Mouse (Mus musculus): Measurements from ENCODE around the gene Sertad1. TPM values are rescaled to one million over a fixed set of nuclear protein-coding genes. Genes with fewer than 3 reads are reported as not detected.
A peak's percentile ranks its signal among the peaks of the same experiment; 100 is the strongest.
"Not testable (repeated sequence)": the region's sequence is repeated elsewhere in the genome, so short reads cannot be mapped to it uniquely, and the experiment has no call there.

Gene Sertad1
- total and polyA plus RNA-seq, 2 experiments from 2014 or later, result 31.0 to 70.5 TPM

DNA sequence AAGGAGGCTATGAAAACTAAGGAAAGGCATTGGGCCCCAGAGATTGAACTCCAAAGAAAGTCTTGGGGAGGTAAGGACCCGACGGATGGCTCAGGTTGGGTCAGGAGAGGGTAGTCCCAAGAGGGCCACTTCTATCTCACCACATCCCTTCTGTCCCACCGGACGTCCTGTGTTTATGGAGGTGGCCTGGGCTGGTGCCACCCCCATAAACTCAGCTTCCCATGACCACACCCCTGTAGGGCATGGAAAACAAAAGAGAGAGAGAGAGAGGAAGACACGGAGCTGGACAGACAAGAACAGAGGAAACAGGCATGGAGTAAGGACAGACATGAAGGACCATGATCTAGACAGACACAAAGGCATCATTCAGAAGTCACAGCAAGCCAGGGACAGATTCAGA, 6.7 kb downstream of the Sertad1 start:
- ATAC-seq (ENCODE audit: insufficient read depth, low read depth) (no peak), DNase-seq (ENCODE audit: low spot score) (no peak)
- H3K4me3 ChIP-seq (ENCODE audit: low read depth, low read length), result no peak overlapping the region
- H3K36me3 ChIP-seq (replicated peaks; ENCODE audit: control insufficient read depth, insufficient read depth, low read length), result peaks cover 11% of the 10 kb centered on the region; the same call in 1 of the 2 replicates
- no peak overlapping the region for H3K4me2 ChIP-seq (ENCODE audit: low read depth, low read length)
- no peaks in the 10 kb centered on the region for H3K27me3 ChIP-seq (ENCODE audit: control insufficient read depth, insufficient read depth, low read length)
- 75% methylated on average over 5 of the region's 5 CpGs for WGBS
- no peak overlapping the region for H3K9ac ChIP-seq (replicated peaks; ENCODE audit: low read depth, low read length)
- H3K9me3 ChIP-seq (replicated peaks; ENCODE audit: control insufficient read depth, low read length), result no peaks in the 10 kb centered on the region
- H3K4me1 ChIP-seq (ENCODE audit: control insufficient read depth, insufficient read depth), result peaks cover 11% of the 10 kb centered on the region
- TF ChIP-seq EP300 (IDR thresholded peaks at IDR 0.05; ENCODE audit: low read depth), result no peak
- no peak for TF ChIP-seq CTCF (IDR thresholded peaks at IDR 0.05; ENCODE audit: low read depth)
- H3K27ac ChIP-seq (ENCODE audit: low read depth), result 0 out of 2 replicates have a peak overlapping the region, but pooled peaks have one; percentile 95

DNA sequence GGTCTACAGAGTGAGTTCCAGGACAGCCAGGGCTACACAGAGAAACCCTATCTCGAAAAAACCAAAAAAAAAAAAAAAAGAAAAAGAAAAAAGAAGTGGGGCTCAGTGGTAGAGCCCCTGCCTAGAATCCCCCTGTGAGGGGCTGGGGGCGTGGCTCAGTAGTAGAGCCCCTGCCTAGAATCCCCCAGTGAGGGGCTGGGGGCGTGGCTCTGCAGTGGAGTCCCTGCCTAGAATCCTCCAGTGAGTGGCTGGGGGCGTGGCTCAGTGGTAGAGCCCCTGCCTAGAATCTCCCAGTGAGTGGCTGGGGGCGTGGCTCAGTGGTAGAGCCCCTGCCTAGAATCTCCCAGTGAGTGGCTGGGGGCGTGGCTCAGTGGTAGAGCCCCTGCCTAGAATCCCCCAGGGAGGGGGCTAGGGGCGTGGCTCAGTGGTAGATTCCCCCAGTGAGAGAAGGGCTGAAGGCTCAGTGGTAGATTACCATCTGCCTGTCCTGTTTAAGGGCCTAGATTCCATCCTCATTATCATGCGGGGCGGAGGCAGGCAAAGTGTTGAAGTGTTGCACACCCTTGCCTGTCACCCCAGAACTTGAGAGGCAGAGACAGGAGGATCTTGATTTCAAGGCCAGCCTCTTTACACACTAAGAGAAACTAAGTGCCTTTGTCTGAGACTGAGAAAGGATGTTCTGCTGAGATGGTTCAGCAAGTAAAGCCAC, 8.1 kb downstream of the Sertad1 start:
- H3K4me1 ChIP-seq (ENCODE audit: control insufficient read depth, insufficient read depth); H3K9ac ChIP-seq (replicated peaks; ENCODE audit: low read depth, low read length); H3K4me2 ChIP-seq (ENCODE audit: low read depth, low read length); H3K36me3 ChIP-seq (replicated peaks; ENCODE audit: control insufficient read depth, insufficient read depth, low read length); ATAC-seq (ENCODE audit: insufficient read depth, low read depth); H3K27ac ChIP-seq (ENCODE audit: low read depth); DNase-seq (ENCODE audit: low spot score); H3K4me3 ChIP-seq (ENCODE audit: low read depth, low read length); H3K9me3 ChIP-seq (replicated peaks; ENCODE audit: control insufficient read depth, low read length); H3K27me3 ChIP-seq (ENCODE audit: control insufficient read depth, insufficient read depth, low read length): not testable (repeated sequence)
- 88% methylated on average over 8 of the region's 9 CpGs for WGBS

DNA sequence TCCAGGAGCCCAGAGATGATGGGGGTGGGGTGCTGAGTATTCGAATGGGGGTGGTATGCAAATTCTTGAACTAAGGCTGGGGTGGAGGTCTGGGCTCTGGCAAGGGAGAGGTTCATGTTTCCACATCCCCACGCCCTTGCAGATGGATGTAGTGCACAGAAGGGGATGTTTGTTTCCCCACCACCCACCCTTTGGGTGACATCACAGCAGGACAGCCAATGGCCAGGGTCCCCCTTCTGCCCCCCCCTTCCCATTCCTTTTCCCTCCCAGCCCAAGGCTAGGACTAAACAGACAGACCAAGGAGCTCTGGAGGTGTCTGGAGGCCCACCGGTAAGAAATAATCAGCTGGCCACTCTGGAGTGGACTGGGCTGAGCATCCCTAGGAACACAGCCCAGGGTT, 12.3 kb downstream of the Sertad1 start, which contains the start of gene Prx:
Gene Prx (plus strand): TSS at position 289 of the 400 bp plus-strand sequence.
- H3K4me3 ChIP-seq (ENCODE audit: low read depth, low read length), result no peak within 1 kb of the TSS
- 0 out of 2 replicates have a peak, but pooled peaks cover 7% of the 10 kb centered on the region for H3K4me1 ChIP-seq (ENCODE audit: control insufficient read depth, insufficient read depth)
- H3K4me2 ChIP-seq (ENCODE audit: low read depth, low read length), result no peak within 1 kb of the TSS
- ATAC-seq (ENCODE audit: insufficient read depth, low read depth) (no peak), DNase-seq (ENCODE audit: low spot score) (no peak)
- 45% methylated on average over 3 of the region's 3 CpGs for WGBS
- no peak within 1 kb of the TSS for H3K9ac ChIP-seq (replicated peaks; ENCODE audit: low read depth, low read length)
- no peaks in the 10 kb centered on the region for H3K27me3 ChIP-seq (ENCODE audit: control insufficient read depth, insufficient read depth, low read length)
- TF ChIP-seq EP300 (IDR thresholded peaks at IDR 0.05; ENCODE audit: low read depth), result no peak
- TF ChIP-seq CTCF (IDR thresholded peaks at IDR 0.05; ENCODE audit: low read depth), result no peak
- H3K36me3 ChIP-seq (replicated peaks; ENCODE audit: control insufficient read depth, insufficient read depth, low read length), result no peaks in the 10 kb centered on the region
- H3K27ac ChIP-seq (ENCODE audit: low read depth), result no peak within 1 kb of the TSS
- H3K9me3 ChIP-seq (replicated peaks; ENCODE audit: control insufficient read depth, low read length), result no peaks in the 10 kb centered on the region

DNA sequence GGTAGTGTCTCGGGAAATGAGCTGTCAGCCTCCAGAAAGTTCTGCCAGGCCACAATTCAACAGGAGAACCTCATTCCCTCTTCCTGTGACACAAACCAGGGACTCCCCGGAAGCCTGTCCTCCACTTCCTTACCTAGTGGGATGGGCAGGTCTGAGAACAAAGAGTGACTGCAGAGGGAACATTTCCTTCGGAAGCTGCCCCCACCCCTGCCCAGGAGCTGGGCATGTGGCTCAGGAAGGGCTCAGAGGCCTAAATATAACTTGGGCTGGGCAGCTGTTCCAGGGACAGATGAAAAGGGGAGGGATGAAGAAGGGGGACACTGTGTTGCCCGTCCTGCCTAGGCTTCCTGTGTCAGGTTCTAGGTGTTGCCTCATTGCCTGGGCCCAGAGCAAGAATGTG, 14.9 kb downstream of the Sertad1 start:
- ATAC-seq (ENCODE audit: insufficient read depth, low read depth) (peak; percentile 67), DNase-seq (ENCODE audit: low spot score) (peak; percentile 65)
- Histone ChIP-seq H3K9ac (replicated peaks; ENCODE audit: low read depth, low read length) (no peak overlapping the region), H3K4me3 (ENCODE audit: low read depth, low read length) (no peak overlapping the region), H3K4me2 (ENCODE audit: low read depth, low read length) (no peak overlapping the region), H3K27ac (ENCODE audit: low read depth) (peak overlapping the region; percentile 40), H3K9me3 (replicated peaks; ENCODE audit: control insufficient read depth, low read length) (no peaks in the 10 kb centered on the region), H3K36me3 (replicated peaks; ENCODE audit: control insufficient read depth, insufficient read depth, low read length) (no peaks in the 10 kb centered on the region), H3K27me3 (ENCODE audit: control insufficient read depth, insufficient read depth, low read length) (no peaks in the 10 kb centered on the region), H3K4me1 (ENCODE audit: control insufficient read depth, insufficient read depth) (peaks cover 14% of the 10 kb centered on the region)
- peak; percentile 44; the same call in 1 of the 2 replicates for TF ChIP-seq EP300 (IDR thresholded peaks at IDR 0.05; ENCODE audit: low read depth)
- no peak for TF ChIP-seq CTCF (IDR thresholded peaks at IDR 0.05; ENCODE audit: low read depth)
- 24% methylated on average over 4 of the region's 4 CpGs for WGBS

DNA sequence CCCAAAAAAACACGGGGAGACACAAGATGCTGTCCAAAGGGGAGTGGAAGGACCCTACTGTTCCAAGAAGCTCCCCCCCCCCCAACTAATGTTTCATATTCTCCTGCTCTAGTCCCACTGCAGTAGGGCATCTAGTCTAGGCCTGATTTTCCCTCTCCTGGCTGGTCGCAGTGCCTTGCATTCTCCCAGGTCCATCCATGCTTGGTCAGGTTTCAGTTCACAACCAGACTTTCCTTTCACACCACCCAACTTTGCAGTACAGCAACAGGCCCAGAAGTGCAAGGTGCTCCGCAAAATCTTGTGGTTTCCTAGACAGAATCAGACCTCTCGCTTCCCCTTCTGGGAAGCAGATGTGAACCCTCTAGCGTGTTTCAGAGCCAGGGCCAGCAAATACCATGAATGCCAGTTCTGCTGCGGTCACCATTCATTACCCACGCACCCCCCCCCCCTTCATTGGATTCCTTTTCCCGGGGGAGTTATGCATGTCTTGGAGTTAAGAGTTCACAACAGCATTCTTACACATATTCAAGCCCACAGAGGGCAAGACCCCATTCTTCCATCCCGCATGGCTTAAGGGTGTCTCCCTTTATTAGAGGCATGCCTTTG, 20.2 kb downstream of the Sertad1 start:
- Histone ChIP-seq H3K9ac (replicated peaks; ENCODE audit: low read depth, low read length) (peak overlapping the region; percentile 60; the same call in 1 of the 2 replicates), H3K36me3 (replicated peaks; ENCODE audit: control insufficient read depth, insufficient read depth, low read length) (no peaks in the 10 kb centered on the region), H3K4me2 (ENCODE audit: low read depth, low read length) (peak overlapping the region; percentile 83), H3K4me1 (ENCODE audit: control insufficient read depth, insufficient read depth) (peaks cover 14% of the 10 kb centered on the region), H3K27ac (ENCODE audit: low read depth) (peak overlapping the region; percentile 97), H3K27me3 (ENCODE audit: control insufficient read depth, insufficient read depth, low read length) (no peaks in the 10 kb centered on the region), H3K9me3 (replicated peaks; ENCODE audit: control insufficient read depth, low read length) (no peaks in the 10 kb centered on the region), H3K4me3 (ENCODE audit: low read depth, low read length) (peak overlapping the region; percentile 67)
- TF ChIP-seq EP300 (IDR thresholded peaks at IDR 0.05; ENCODE audit: low read depth) (no peak), CTCF (IDR thresholded peaks at IDR 0.05; ENCODE audit: low read depth) (no peak)
- WGBS, result 27% methylated on average over 9 of the region's 9 CpGs
- ATAC-seq (ENCODE audit: insufficient read depth, low read depth) (no peak), DNase-seq (ENCODE audit: low spot score) (peak; percentile 37)

Measured in heart, postnatal 0 days (tissue).